Mouse (Mus musculus): ENCODE results near the gene Hyal1.

GRCm38 (mm10) chr9:107579023-107579900 is 2.5 kb downstream of the Hyal1 start:
- TF ChIP-seq POLR2A (IDR thresholded peaks at IDR 0.05; ENCODE audit: low read depth, low read length) (no peak), CTCF (conservative IDR thresholded peaks at IDR 0.05; ENCODE audit: insufficient read depth, insufficient read length, low read depth, low read length) (no peak)

All from kidney, adult 2 months (tissue).